Mouse (Mus musculus) intestine, embryonic 16.5 days (tissue): ENCODE results near the gene Suclg1. TPM values are rescaled to one million over a fixed set of nuclear protein-coding genes. Genes with fewer than 3 reads are reported as not detected.

Experiments
- polyA plus RNA-seq: library from polyadenylated mRNA; unstranded; fragments of >200 nt; fragmentation: Nextera tagmentation; extraction: Ambion mirVana; gene quantifications from 2 replicates; pipeline ENCODE4 v1.2.1, GENCODE M21; 2015

Gene Suclg1
- polyA plus RNA-seq, 1 experiment from 2014 or later = 371 TPM

Other genes with a start within 250 kb of the Suclg1 start
- gene Dnah6, start 26.7 kb upstream of the Suclg1 start, polyA plus RNA-seq = 0.04 and 0.05 TPM in 2 replicates
- not detected in 2 replicates for gene 4931417E11Rik, start 221.3 kb downstream of the Suclg1 start, polyA plus RNA-seq